Mouse (Mus musculus) MEL (cell line): ENCODE measurements around the gene Sephs2. TPM values are rescaled to one million over a fixed set of nuclear protein-coding genes. Genes with fewer than 3 reads are reported as not detected.

Experiments used
- DNase-seq: peaks from one replicate; pipeline ENCODE4 v3.0.0; 2011; ENCODE audit warnings: low read depth, low spot score
- H3K27ac ChIP-seq: 2 replicates; pipeline ENCODE4 v1.5.1; 2012; ENCODE audit warnings: low read depth, mild to moderate bottlenecking, control low read depth, low read length, moderate library complexity; ENCODE audit not compliant: control insufficient read depth
- H3K27me3 ChIP-seq, 2 experiments: fragments of 150-350 bp in 1 of 2; sonication (generic) in 1 of 2; 2 replicates each; pipeline ENCODE4 v1.6.1; 2012; ENCODE audit warnings: low read length in 2 of 2, mild to moderate bottlenecking in 2 of 2, improper control_type of control experiment in 1 of 2, moderate library complexity in 1 of 2; ENCODE audit not compliant: insufficient read depth in 2 of 2, control insufficient read depth in 1 of 2
- H3K36me3 ChIP-seq, 2 experiments: 2 replicates each; pipeline ENCODE4 v1.6.1; 2012 to 2014; ENCODE audit warnings: low read length in 2 of 2, improper control_type of control experiment in 1 of 2, inconsistent platforms in 1 of 2, mild to moderate bottlenecking in 1 of 2; ENCODE audit not compliant: insufficient read depth in 2 of 2, control insufficient read depth in 1 of 2
- H3K4me1 ChIP-seq, 2 experiments: fragments of 150-350 bp in 1 of 2; sonication (generic) in 1 of 2; 2 replicates each; pipeline ENCODE4 v1.6.1; 2012; ENCODE audit warnings: low read length in 2 of 2, improper control_type of control experiment in 1 of 2, mild to moderate bottlenecking in 1 of 2; ENCODE audit not compliant: insufficient read depth in 2 of 2, control insufficient read depth in 1 of 2
- H3K4me3 ChIP-seq, 2 experiments: fragments of 150-350 bp in 1 of 2; sonication (generic) in 1 of 2; 2 replicates each; pipeline ENCODE4 v1.5.1; 2012; ENCODE audit warnings: low read depth in 2 of 2, low read length in 2 of 2, mild to moderate bottlenecking in 2 of 2, moderate library complexity in 2 of 2, control low read depth in 1 of 2, improper control_type of control experiment in 1 of 2; ENCODE audit not compliant: control insufficient read depth in 1 of 2, insufficient read depth in 1 of 2
- H3K79me2 ChIP-seq: 2 replicates; pipeline ENCODE4 v1.6.1; 2012; ENCODE audit warnings: mild to moderate bottlenecking, low read length, moderate library complexity; ENCODE audit not compliant: control insufficient read depth, poor library complexity, insufficient read depth
- H3K9ac ChIP-seq: 2 replicates; pipeline ENCODE4 v1.6.1; 2012; ENCODE audit warnings: low read depth, mild to moderate bottlenecking, control low read depth, low read length, moderate library complexity; ENCODE audit not compliant: control insufficient read depth, poor library complexity, severe bottlenecking
- H3K9me3 ChIP-seq: fragments of 150-350 bp; sonication (generic); replicated peaks from 2 replicates; pipeline ENCODE4 v1.6.1; 2012; ENCODE audit warnings: mild to moderate bottlenecking, low read length, improper control_type of control experiment, moderate library complexity; ENCODE audit not compliant: insufficient read depth
- CHD1 ChIP-seq: IDR thresholded peaks from 2 replicates; pipeline ENCODE4 v1.6.1; 2012; ENCODE audit warnings: low read depth, mild to moderate bottlenecking, inconsistent platforms, low read length, improper control_type of control experiment
- CHD2 ChIP-seq: IDR thresholded peaks from 2 replicates; pipeline ENCODE4 v1.6.1; 2011; ENCODE audit warnings: low read length, improper control_type of control experiment
- CTCF ChIP-seq, 3 experiments: IDR thresholded peaks in 2 of 3; conservative IDR thresholded peaks in 1 of 3; 2 replicates each; pipeline ENCODE4 v1.5.1; 2011 to 2012; ENCODE audit warnings: low read length in 3 of 3, low read depth in 2 of 3, mild to moderate bottlenecking in 2 of 3, improper control_type of control experiment in 1 of 3, inconsistent platforms in 1 of 3, mixed read lengths in 1 of 3, moderate library complexity in 1 of 3; ENCODE audit not compliant: control insufficient read depth in 1 of 3, insufficient read depth in 1 of 3, poor library complexity in 1 of 3, severe bottlenecking in 1 of 3
- E2F4 ChIP-seq: IDR thresholded peaks from 2 replicates; pipeline ENCODE4 v1.6.1; 2011; ENCODE audit warnings: low read depth, low read length, improper control_type of control experiment, borderline replicate concordance
- EP300 ChIP-seq, 2 experiments: IDR thresholded peaks; 2 replicates each; pipeline ENCODE4 v1.6.1; 2011; ENCODE audit warnings: improper control_type of control experiment in 2 of 2, low read length in 2 of 2, low read depth in 1 of 2, mild to moderate bottlenecking in 1 of 2
- GATA1 ChIP-seq: IDR thresholded peaks from 2 replicates; pipeline ENCODE4 v1.6.1; 2011; ENCODE audit warnings: low read depth, low read length, improper control_type of control experiment
- HCFC1 ChIP-seq: IDR thresholded peaks from 2 replicates; pipeline ENCODE4 v1.6.1; 2012; ENCODE audit warnings: low read depth, mild to moderate bottlenecking, inconsistent platforms, low read length, improper control_type of control experiment, moderate library complexity
- JUND ChIP-seq: IDR thresholded peaks from 2 replicates; pipeline ENCODE4 v1.6.1; 2011; ENCODE audit warnings: low read depth, mild to moderate bottlenecking, improper control_type of control experiment, low read length
- MXI1 ChIP-seq: IDR thresholded peaks from 2 replicates; pipeline ENCODE4 v1.6.1; 2011; ENCODE audit warnings: mild to moderate bottlenecking, low read depth, low read length, improper control_type of control experiment
- MYC ChIP-seq: IDR thresholded peaks from 2 replicates; pipeline ENCODE4 v1.6.1; 2011; ENCODE audit warnings: low read depth, mild to moderate bottlenecking, low read length, improper control_type of control experiment, moderate library complexity
- NRF1 ChIP-seq: IDR thresholded peaks from 2 replicates; pipeline ENCODE4 v1.6.1; 2014; ENCODE audit warnings: low read depth, mild to moderate bottlenecking, inconsistent platforms, low read length, improper control_type of control experiment, moderate library complexity; ENCODE audit not compliant: poor library complexity, insufficient read depth, severe bottlenecking
- POLR2A ChIP-seq, 2 experiments: IDR thresholded peaks; 2 replicates each; pipeline ENCODE4 v1.6.1; 2011 to 2012; ENCODE audit warnings: low read length in 2 of 2, mild to moderate bottlenecking in 2 of 2, control low read depth in 1 of 2, improper control_type of control experiment in 1 of 2, low read depth in 1 of 2, moderate library complexity in 1 of 2; ENCODE audit not compliant: control insufficient read depth in 1 of 2, insufficient read depth in 1 of 2, poor library complexity in 1 of 2
- POLR2AphosphoS2 ChIP-seq: IDR thresholded peaks from 2 replicates; pipeline ENCODE4 v1.6.1; 2011; ENCODE audit warnings: low read length, improper control_type of control experiment
- RAD21 ChIP-seq: IDR thresholded peaks from 2 replicates; pipeline ENCODE4 v1.6.1; 2011; ENCODE audit warnings: mild to moderate bottlenecking, low read depth, low read length, improper control_type of control experiment
- SIN3A ChIP-seq: IDR thresholded peaks from 2 replicates; pipeline ENCODE4 v1.6.1; 2012; ENCODE audit warnings: low read length, improper control_type of control experiment, inconsistent platforms
- TAL1 ChIP-seq: IDR thresholded peaks from 2 replicates; pipeline ENCODE4 v1.6.1; 2012; ENCODE audit warnings: mild to moderate bottlenecking, inconsistent platforms, low read length, moderate library complexity, mixed read lengths
- TBP ChIP-seq: IDR thresholded peaks from 2 replicates; pipeline ENCODE4 v1.8.0; 2011; ENCODE audit warnings: low read depth, low read length, improper control_type of control experiment
- USF1 ChIP-seq: IDR thresholded peaks from 2 replicates; pipeline ENCODE4 v1.6.1; 2014; ENCODE audit warnings: low read depth, mild to moderate bottlenecking, inconsistent platforms, low read length, improper control_type of control experiment, moderate library complexity
- ZMIZ1 ChIP-seq: IDR thresholded peaks from 2 replicates; pipeline ENCODE4 v1.6.1; 2012; ENCODE audit warnings: low read depth, mild to moderate bottlenecking, inconsistent platforms, low read length, improper control_type of control experiment, moderate library complexity
- ZNF384 ChIP-seq: IDR thresholded peaks from 2 replicates; pipeline ENCODE4 v1.6.1; 2012; ENCODE audit warnings: low read depth, mild to moderate bottlenecking, inconsistent platforms, low read length, improper control_type of control experiment
- polyA plus RNA-seq, 2 experiments: library from polyadenylated mRNA; stranded (reverse) in 1 of 2; unstranded in 1 of 2; fragments of >175 nt in 1 of 2; fragments of >200 nt in 1 of 2; gene quantifications; 2 replicates each; pipeline versions ENCODE4 v1.2.1 to v1.2.4; 2012; ENCODE audit warnings: low replicate concordance in 2 of 2, low read depth in 1 of 2; ENCODE audit not compliant: insufficient read length in 2 of 2, insufficient read depth in 1 of 2, missing spikeins in 1 of 2
- total RNA-seq: library from RNA; depleted of rRNA; stranded (reverse); fragments of 300-350 nt; gene quantifications from 2 replicates; pipeline ENCODE4 v1.2.3, GENCODE M21; 2012

Sephs2 gene
- total and polyA plus RNA-seq, 3 experiments, result 109 to 182 TPM; not detected in 1

- H3K27ac ChIP-seq, result no peak overlapping the region
- no peak for DNase-seq
- H3K79me2 ChIP-seq, result peaks cover 23% of the 10 kb centered on the region
- peaks cover 3 to 15% of the 10 kb centered on the region in 2 experiments; a peak in 3 of 4 replicates for H3K4me1 ChIP-seq
- no peak for TF ChIP-seq NRF1
- TF ChIP-seq POLR2AphosphoS2, result peak; percentile 21; the same call in 1 of the 2 replicates
- TF ChIP-seq TAL1, result no peak
- no peak for TF ChIP-seq HCFC1
- TF ChIP-seq TBP, result no peak
- TF ChIP-seq POLR2A (IDR thresholded peaks at IDR 0.05; ENCODE audit: control insufficient read depth in 1 of 2, insufficient read depth in 1 of 2, low read depth in 1 of 2, low read length in 2 of 2, poor library complexity in 1 of 2), result peak in 1 of 2 experiments; percentile 12; a peak in 1 of 4 replicates
- TF ChIP-seq, all 39 proteins: peak for 2
- no peak overlapping the region for H3K9ac ChIP-seq
- no peaks in the 10 kb centered on the region for H3K27me3 ChIP-seq
- H3K36me3 ChIP-seq, result peaks cover 0 to 24% of the 10 kb centered on the region in 2 experiments; a peak in 3 of 4 replicates
- no peak overlapping the region for H3K4me3 ChIP-seq
- H3K9me3 ChIP-seq, result no peaks in the 10 kb centered on the region
These were observed 2.8 kb downstream of the Sephs2 start for GRCm38 (mm10) chr7:127271093-127271492.

- no peak overlapping the region for H3K27ac ChIP-seq
These were observed 3.2 kb downstream of the Sephs2 start for GRCm38 (mm10) chr7:127270666-127271065.

GRCm38 (mm10) chr7:127270256-127270655 lies 3.6 kb downstream of the Sephs2 start:
- no peak overlapping the region for H3K27ac ChIP-seq
- DNase-seq, result peak; percentile 51
- H3K4me3 ChIP-seq, result no peak overlapping the region
- H3K4me1 ChIP-seq, result peaks cover 3 to 15% of the 10 kb centered on the region in 2 experiments; a peak in 3 of 4 replicates
- peaks cover 0 to 24% of the 10 kb centered on the region in 2 experiments; a peak in 3 of 4 replicates for H3K36me3 ChIP-seq
- no peak overlapping the region for H3K9ac ChIP-seq
- peaks cover 23% of the 10 kb centered on the region for H3K79me2 ChIP-seq
- TF ChIP-seq MYC (no peak), POLR2A (IDR thresholded peaks at IDR 0.05; ENCODE audit: control insufficient read depth in 1 of 2, insufficient read depth in 1 of 2, low read depth in 1 of 2, low read length in 2 of 2, poor library complexity in 1 of 2) (peak in 1 of 2 experiments; percentile 35; a peak in 1 of 4 replicates), CTCF (IDR thresholded peaks at IDR 0.05 in 2 of 3, conservative IDR thresholded peaks at IDR 0.05 in 1 of 3; ENCODE audit: control insufficient read depth in 1 of 3, insufficient read depth in 1 of 3, low read depth in 2 of 3, low read length in 3 of 3, poor library complexity in 1 of 3, severe bottlenecking in 1 of 3) (no peak), GATA1 (no peak), USF1 (no peak), CHD1 (no peak), SIN3A (0 out of 2 replicates have a peak, but pooled peaks have one; percentile 22), HCFC1 (no peak), EP300 (IDR thresholded peaks at IDR 0.05; ENCODE audit: low read depth in 1 of 2, low read length in 2 of 2) (no peak), JUND (no peak), ZMIZ1 (no peak), CHD2 (no peak)
- H3K9me3 ChIP-seq, result no peaks in the 10 kb centered on the region
- H3K27me3 ChIP-seq, result no peaks in the 10 kb centered on the region

More at GRCm38 (mm10) chr7:127270666-127271065, 3.2 kb downstream of the Sephs2 start:
- no peaks in the 10 kb centered on the region for H3K9me3 ChIP-seq
- no peak overlapping the region for H3K9ac ChIP-seq
- H3K4me1 ChIP-seq, result peaks cover 3 to 15% of the 10 kb centered on the region in 2 experiments; a peak in 3 of 4 replicates
- no peak overlapping the region for H3K4me3 ChIP-seq
- peaks cover 0 to 24% of the 10 kb centered on the region in 2 experiments; a peak in 3 of 4 replicates for H3K36me3 ChIP-seq
- TF ChIP-seq ZMIZ1, result 0 out of 2 replicates have a peak, but pooled peaks have one; percentile 21
- TF ChIP-seq SIN3A, result 0 out of 2 replicates have a peak, but pooled peaks have one; percentile 9
- TF ChIP-seq POLR2A (IDR thresholded peaks at IDR 0.05; ENCODE audit: control insufficient read depth in 1 of 2, insufficient read depth in 1 of 2, low read depth in 1 of 2, low read length in 2 of 2, poor library complexity in 1 of 2), result no peak
- no peak for TF ChIP-seq HCFC1
- peak; percentile 75 for TF ChIP-seq ZNF384
- TF ChIP-seq E2F4, result no peak
- no peak for TF ChIP-seq NRF1
- TF ChIP-seq CHD1, result no peak
- TF ChIP-seq MXI1, result no peak; the same call in 1 of the 2 replicates
- TF ChIP-seq RAD21, result no peak
- TF ChIP-seq, all 39 proteins: peak for 3
- peaks cover 23% of the 10 kb centered on the region for H3K79me2 ChIP-seq
- no peak for DNase-seq
- H3K27me3 ChIP-seq, result no peaks in the 10 kb centered on the region
